Mouse (Mus musculus): Measurements from ENCODE around the gene Arid1b. TPM values are rescaled to one million over a fixed set of nuclear protein-coding genes. Genes with fewer than 3 reads are reported as not detected.
"Not testable (repeated sequence)": the region's sequence is repeated elsewhere in the genome, so short reads cannot be mapped to it uniquely, and the experiment has no call there.

Arid1b gene
- polyA plus RNA-seq, 1 experiment from 2014 or later: 9.6 TPM

- Histone ChIP-seq H3K27ac (no peak overlapping the region), H3K4me3 (no peak overlapping the region), H3K4me1 (peaks cover 74% of the 10 kb centered on the region), H3K9me3 (no peaks in the 10 kb centered on the region), H3K36me3 (replicated peaks) (peaks cover 15% of the 10 kb centered on the region), H3K27me3 (ENCODE audit: poor library complexity, severe bottlenecking) (no peaks in the 10 kb centered on the region)
- 80% methylated on average over 5 of the region's 5 CpGs for WGBS
- DNase-seq (ENCODE audit: extremely low spot score, low spot score): no peak
Measured at GRCm38 (mm10) chr17:5088822-5089221, 94.7 kb downstream of the Arid1b start.

- H3K36me3 ChIP-seq (replicated peaks): peaks cover 15% of the 10 kb centered on the region
- no peaks in the 10 kb centered on the region for H3K9me3 ChIP-seq
- DNase-seq (ENCODE audit: extremely low spot score, low spot score): no peak
- peak overlapping the region; percentile 58; the same call in 1 of the 2 replicates for H3K27ac ChIP-seq
- peaks cover 67% of the 10 kb centered on the region for H3K4me1 ChIP-seq
- H3K4me3 ChIP-seq: no peak overlapping the region
- 12% methylated on average over 12 of the region's 12 CpGs for WGBS
- H3K27me3 ChIP-seq (ENCODE audit: poor library complexity, severe bottlenecking): no peaks in the 10 kb centered on the region
Measured at GRCm38 (mm10) chr17:5089541-5089940, 95.4 kb downstream of the Arid1b start.

GRCm38 (mm10) chr17:5091490-5091889 is 97.4 kb downstream of the Arid1b start:
- Histone ChIP-seq H3K9me3 (no peaks in the 10 kb centered on the region), H3K4me1 (peaks cover 64% of the 10 kb centered on the region), H3K27ac (0 out of 2 replicates have a peak overlapping the region, but pooled peaks have one; percentile 40), H3K4me3 (no peak overlapping the region), H3K27me3 (ENCODE audit: poor library complexity, severe bottlenecking) (no peaks in the 10 kb centered on the region), H3K36me3 (replicated peaks) (peaks cover 15% of the 10 kb centered on the region)
- WGBS: 91% methylated on average over 16 of the region's 16 CpGs
- DNase-seq (ENCODE audit: extremely low spot score, low spot score): no peak

- H3K27ac ChIP-seq: 0 out of 2 replicates have a peak overlapping the region, but pooled peaks have one; percentile 40
- no peak for DNase-seq (ENCODE audit: extremely low spot score, low spot score)
- H3K4me3 ChIP-seq: no peak overlapping the region
- no peaks in the 10 kb centered on the region for H3K9me3 ChIP-seq
- H3K36me3 ChIP-seq (replicated peaks): peaks cover 15% of the 10 kb centered on the region
- 81% methylated on average over 10 of the region's 10 CpGs for WGBS
- H3K27me3 ChIP-seq (ENCODE audit: poor library complexity, severe bottlenecking): no peaks in the 10 kb centered on the region
- peaks cover 65% of the 10 kb centered on the region for H3K4me1 ChIP-seq
Measured at GRCm38 (mm10) chr17:5091934-5092333, 97.8 kb downstream of the Arid1b start.

GRCm38 (mm10) chr17:5093343-5093742 is 99.2 kb downstream of the Arid1b start:
- Histone ChIP-seq H3K36me3 (replicated peaks) (peaks cover 25% of the 10 kb centered on the region), H3K4me1 (peaks cover 78% of the 10 kb centered on the region)
- H3K4me3 ChIP-seq; H3K27me3 ChIP-seq (ENCODE audit: poor library complexity, severe bottlenecking); H3K27ac ChIP-seq; DNase-seq (ENCODE audit: extremely low spot score, low spot score); H3K9me3 ChIP-seq: not testable (repeated sequence)
- 72% methylated on average over 2 of the region's 2 CpGs for WGBS

- H3K27me3 ChIP-seq (ENCODE audit: poor library complexity, severe bottlenecking): no peaks in the 10 kb centered on the region
- no peaks in the 10 kb centered on the region for H3K9me3 ChIP-seq
- H3K4me1 ChIP-seq: peaks cover 72% of the 10 kb centered on the region
- H3K27ac ChIP-seq: no peak overlapping the region
- no peak for DNase-seq (ENCODE audit: extremely low spot score, low spot score)
- H3K36me3 ChIP-seq (replicated peaks): peaks cover 26% of the 10 kb centered on the region
- WGBS: 94% methylated on average over 5 of the region's 5 CpGs
- H3K4me3 ChIP-seq: no peak overlapping the region
Measured at GRCm38 (mm10) chr17:5094636-5095035, 100.5 kb downstream of the Arid1b start.

- Histone ChIP-seq H3K4me3 (no peak overlapping the region), H3K36me3 (replicated peaks) (peaks cover 26% of the 10 kb centered on the region), H3K4me1 (peaks cover 66% of the 10 kb centered on the region), H3K27me3 (ENCODE audit: poor library complexity, severe bottlenecking) (no peaks in the 10 kb centered on the region), H3K27ac (no peak overlapping the region), H3K9me3 (no peaks in the 10 kb centered on the region)
- 91% methylated on average over 13 of the region's 13 CpGs for WGBS
- no peak for DNase-seq (ENCODE audit: extremely low spot score, low spot score)
Measured at GRCm38 (mm10) chr17:5095741-5096140, 101.6 kb downstream of the Arid1b start.

- Histone ChIP-seq H3K27me3 (ENCODE audit: poor library complexity, severe bottlenecking) (no peaks in the 10 kb centered on the region), H3K4me1 (peaks cover 70% of the 10 kb centered on the region), H3K9me3 (no peaks in the 10 kb centered on the region), H3K36me3 (replicated peaks) (peaks cover 17% of the 10 kb centered on the region), H3K4me3 (no peak overlapping the region), H3K27ac (no peak overlapping the region)
- 92% methylated on average over 4 of the region's 4 CpGs for WGBS
- DNase-seq (ENCODE audit: extremely low spot score, low spot score): no peak
Measured at GRCm38 (mm10) chr17:5097046-5097445, 102.9 kb downstream of the Arid1b start.

GRCm38 (mm10) chr17:5097545-5098475 is 103.7 kb downstream of the Arid1b start:
- no peak for DNase-seq (ENCODE audit: extremely low spot score, low spot score)
- H3K36me3 ChIP-seq (replicated peaks): peaks cover 10% of the 10 kb centered on the region
- H3K9me3 ChIP-seq: no peaks in the 10 kb centered on the region
- 70% methylated on average over 21 of the region's 21 CpGs for WGBS
- H3K27ac ChIP-seq: peak overlapping the region; percentile 44
- peaks cover 70% of the 10 kb centered on the region for H3K4me1 ChIP-seq
- no peak overlapping the region for H3K4me3 ChIP-seq
- H3K27me3 ChIP-seq (ENCODE audit: poor library complexity, severe bottlenecking): no peaks in the 10 kb centered on the region

- DNase-seq (ENCODE audit: extremely low spot score, low spot score): no peak
- H3K36me3 ChIP-seq (replicated peaks): peaks cover 10% of the 10 kb centered on the region
- no peaks in the 10 kb centered on the region for H3K27me3 ChIP-seq (ENCODE audit: poor library complexity, severe bottlenecking)
- no peaks in the 10 kb centered on the region for H3K9me3 ChIP-seq
- 76% methylated on average over 7 of the region's 7 CpGs for WGBS
- peaks cover 68% of the 10 kb centered on the region for H3K4me1 ChIP-seq
- no peak overlapping the region for H3K4me3 ChIP-seq
- no peak overlapping the region for H3K27ac ChIP-seq
Measured at GRCm38 (mm10) chr17:5098727-5099126, 104.6 kb downstream of the Arid1b start.

GRCm38 (mm10) chr17:5099238-5099637 is 105.1 kb downstream of the Arid1b start:
- no peaks in the 10 kb centered on the region for H3K9me3 ChIP-seq
- DNase-seq (ENCODE audit: extremely low spot score, low spot score): no peak
- no peaks in the 10 kb centered on the region for H3K27me3 ChIP-seq (ENCODE audit: poor library complexity, severe bottlenecking)
- H3K4me3 ChIP-seq: no peak overlapping the region
- peaks cover 10% of the 10 kb centered on the region for H3K36me3 ChIP-seq (replicated peaks)
- peaks cover 70% of the 10 kb centered on the region for H3K4me1 ChIP-seq
- H3K27ac ChIP-seq: no peak overlapping the region
- whole genome bisulfite sequencing: 74% methylated on average over 4 of the region's 4 CpGs

GRCm38 (mm10) chr17:5101157-5101556 is 107.0 kb downstream of the Arid1b start:
- DNase-seq (ENCODE audit: extremely low spot score, low spot score): no peak
- no peaks in the 10 kb centered on the region for H3K9me3 ChIP-seq
- peaks cover 10% of the 10 kb centered on the region for H3K36me3 ChIP-seq (replicated peaks)
- H3K4me1 ChIP-seq: peaks cover 76% of the 10 kb centered on the region
- no peaks in the 10 kb centered on the region for H3K27me3 ChIP-seq (ENCODE audit: poor library complexity, severe bottlenecking)
- peak overlapping the region; percentile 41; the same call in 1 of the 2 replicates for H3K27ac ChIP-seq
- H3K4me3 ChIP-seq: no peak overlapping the region
- WGBS: 83% methylated on average over 8 of the region's 8 CpGs

GRCm38 (mm10) chr17:5101887-5102286 is 107.8 kb downstream of the Arid1b start:
- H3K9me3 ChIP-seq: no peaks in the 10 kb centered on the region
- 56% methylated on average over 2 of the region's 2 CpGs for WGBS
- no peak overlapping the region for H3K4me3 ChIP-seq
- peaks cover 76% of the 10 kb centered on the region for H3K4me1 ChIP-seq
- no peaks in the 10 kb centered on the region for H3K27me3 ChIP-seq (ENCODE audit: poor library complexity, severe bottlenecking)
- peak overlapping the region; percentile 8; the same call in 1 of the 2 replicates for H3K27ac ChIP-seq
- no peak for DNase-seq (ENCODE audit: extremely low spot score, low spot score)
- peaks cover 10% of the 10 kb centered on the region for H3K36me3 ChIP-seq (replicated peaks)

Measured in forebrain, embryonic 10.5 days (tissue).